Mouse (Mus musculus) erythroid progenitor cell, adult 5-6 weeks (primary cell): ENCODE measurements around the gene Polr2i. TPM values are rescaled to one million over a fixed set of nuclear protein-coding genes. Genes with fewer than 3 reads are reported as not detected.

Experiments used
- ATAC-seq: replicated peaks from 2 replicates; pipeline ENCODE4 v1.8.0; 2016; ENCODE audit warnings: moderate number of reproducible peaks, mild to moderate bottlenecking, moderate TSS enrichment, inconsistent platforms; ENCODE audit not compliant: poor library complexity, low FRiP score, severe bottlenecking
- total RNA-seq, 2 experiments: library from RNA; stranded (forward) in 1 of 2; stranded (reverse) in 1 of 2; fragments of 150-400 nt in 1 of 2; fragments of 186-747, 209-891 nt in 1 of 2; gene quantifications; 2 replicates each; pipeline versions ENCODE4 v1.2.3 to v1.2.4; 2015 to 2017; ENCODE audit warnings: low replicate concordance in 2 of 2

The Polr2i gene
- total RNA-seq, 2 experiments from 2014 or later = 0.76 to 18.4 TPM

- no peak for ATAC-seq
Observed at GRCm38 (mm10) chr7:30251956-30252954, 20.5 kb downstream of the Polr2i start.

GRCm38 (mm10) chr7:30265041-30265440 is 33.3 kb downstream of the Polr2i start:
- ATAC-seq = no peak

GRCm38 (mm10) chr7:30265531-30265930 is 33.8 kb downstream of the Polr2i start:
- no peak for ATAC-seq

DNA sequence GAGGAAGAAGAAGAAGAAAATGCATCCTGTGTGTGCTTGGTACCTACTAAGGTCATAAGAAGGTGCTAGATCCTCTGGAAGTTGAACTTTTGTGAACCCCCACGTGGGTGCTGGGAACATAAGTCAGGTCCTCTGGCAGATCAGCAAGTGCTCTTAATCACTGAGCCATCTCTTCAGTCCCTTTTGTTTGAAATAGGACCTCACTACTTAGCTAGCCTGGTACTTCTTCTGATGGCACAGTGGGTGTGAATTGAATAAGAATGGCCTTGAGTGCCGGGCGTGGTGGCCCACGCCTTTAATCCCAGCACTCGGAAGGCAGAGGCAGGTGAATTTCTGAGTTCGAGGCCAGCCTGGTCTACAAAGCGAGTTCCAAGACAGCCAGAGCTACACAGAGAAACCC is 34.2 kb downstream of the Polr2i start:
- no peak for ATAC-seq

DNA sequence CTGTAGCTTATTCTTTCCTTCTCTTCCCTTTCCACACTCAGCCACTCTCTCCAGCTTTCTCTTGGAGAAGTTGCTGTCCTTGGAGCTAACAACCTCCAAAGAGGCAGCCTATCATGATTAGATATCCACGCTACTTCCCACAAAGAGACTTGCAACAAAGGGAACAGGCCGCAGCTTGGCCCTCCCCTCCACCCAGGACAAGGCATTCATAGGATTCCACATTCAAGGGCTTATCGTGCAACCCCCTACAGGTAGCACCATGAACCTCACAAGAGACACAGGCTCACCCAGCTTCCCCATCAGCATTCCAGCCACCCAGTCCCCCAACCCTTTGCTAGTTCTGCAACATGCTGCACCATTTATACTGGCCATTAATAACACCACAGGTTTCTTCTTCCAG is 35.0 kb downstream of the Polr2i start:
- ATAC-seq = no peak

DNA sequence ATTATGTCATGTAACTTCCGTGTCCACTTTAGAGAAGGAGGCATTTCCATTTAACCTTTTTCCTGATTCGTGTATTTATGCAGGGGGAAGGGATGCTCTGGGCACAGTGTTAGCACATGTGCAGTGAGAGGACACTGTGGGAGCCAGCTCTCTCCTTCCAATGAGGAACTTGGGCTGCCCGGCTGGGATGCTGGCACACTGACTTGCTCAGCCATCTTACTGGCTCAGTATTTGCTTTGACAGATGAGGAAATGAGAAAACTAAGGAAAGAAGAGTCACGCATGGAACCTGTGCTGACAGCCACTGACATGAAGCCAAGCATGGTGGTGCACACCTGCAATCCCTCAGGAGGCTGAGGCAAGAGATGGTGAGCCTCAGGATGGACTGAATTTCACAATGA is 37.9 kb downstream of the Polr2i start:
- no peak for ATAC-seq

DNA sequence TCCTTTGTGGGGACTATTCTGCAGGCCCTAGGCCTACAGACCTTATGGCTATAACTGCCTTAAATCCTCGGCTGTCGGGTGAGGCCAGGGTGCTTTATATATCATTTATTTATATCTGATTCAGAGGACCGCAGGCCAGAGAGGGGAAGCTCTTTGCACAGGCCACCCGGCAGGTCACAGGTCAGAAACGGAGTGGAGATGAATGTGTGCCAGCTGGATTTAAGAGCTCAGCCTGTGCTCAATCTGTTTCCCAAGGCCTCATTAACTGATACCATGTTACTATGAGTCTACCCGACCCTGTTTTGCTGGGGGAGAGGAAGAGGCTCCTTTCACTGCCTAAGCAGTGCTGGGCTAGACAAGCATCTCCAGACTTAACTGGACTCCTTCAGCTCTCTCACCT is 42.6 kb downstream of the Polr2i start:
- no peak for ATAC-seq

DNA sequence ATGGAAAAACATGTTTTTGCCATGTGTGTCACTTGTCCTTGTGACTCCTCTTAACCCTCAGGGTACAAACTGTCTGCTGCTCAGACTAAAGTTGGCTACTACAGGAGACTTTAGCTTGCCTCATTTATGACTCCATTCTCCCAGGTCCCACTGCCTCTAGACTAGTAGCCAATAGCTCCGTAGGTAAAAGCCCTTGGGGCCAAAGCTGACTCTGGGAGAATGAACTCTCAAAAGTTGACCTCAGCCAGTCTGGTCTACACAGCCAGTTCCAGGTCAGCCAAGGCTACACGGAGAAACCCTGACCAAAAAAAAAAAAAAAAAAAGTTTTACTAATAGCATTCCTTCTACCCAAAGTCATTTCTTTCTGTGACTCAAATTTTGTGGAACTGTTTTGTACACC is 47.2 kb downstream of the Polr2i start:
- ATAC-seq = no peak

DNA sequence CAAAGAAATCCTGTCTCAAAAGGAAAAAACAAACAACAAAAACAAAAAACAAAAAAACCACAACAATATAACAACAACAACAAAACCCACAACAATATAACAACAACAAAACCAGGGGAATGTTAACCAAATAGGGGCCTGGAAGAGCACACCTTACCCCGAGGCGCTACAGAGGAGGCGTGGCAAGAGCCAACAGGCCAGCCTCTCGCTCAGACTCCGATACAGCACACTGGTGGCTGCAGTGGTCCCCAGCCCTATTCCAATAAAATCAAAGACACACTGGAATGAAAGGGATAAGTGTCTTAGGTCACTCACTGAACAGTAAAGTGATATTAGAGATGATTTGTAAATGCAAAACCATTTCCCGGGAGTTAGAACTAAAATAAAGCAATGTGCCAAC is 47.8 kb downstream of the Polr2i start:
- peak; percentile 70 for ATAC-seq

GRCm38 (mm10) chr7:30279951-30280669 is 48.4 kb downstream of the Polr2i start, which contains the start of the genes Thap8 and Wdr62:
Gene Thap8 (plus strand): TSS chr7:30280094.
Gene Wdr62 (minus strand): TSS chr7:30280419.
- peak; percentile 92 for ATAC-seq

- peak; percentile 62 for ATAC-seq
Observed at GRCm38 (mm10) chr7:30280670-30281138, 49.0 kb downstream of the Polr2i start.

DNA sequence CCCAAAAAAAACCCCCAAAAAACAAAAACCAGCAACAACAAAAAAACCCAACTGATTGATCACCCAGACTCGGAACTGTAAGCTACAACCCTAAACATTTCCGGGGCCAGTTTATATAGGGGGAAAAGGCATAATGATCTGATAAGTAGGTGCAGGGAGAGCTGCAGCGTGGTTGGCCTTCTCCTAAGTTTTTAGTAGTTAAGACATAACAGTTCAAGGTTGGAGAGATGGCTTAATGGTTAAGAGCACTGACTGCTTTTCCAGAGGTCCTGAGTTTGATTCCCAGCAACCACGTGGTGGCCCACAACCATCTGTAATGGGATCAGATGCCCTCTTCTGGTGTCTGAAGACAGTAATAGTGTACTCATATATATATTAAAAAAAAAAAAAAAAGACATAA is 49.8 kb downstream of the Polr2i start:
- ATAC-seq = no peak

GRCm38 (mm10) chr7:30282740-30283139 is 51.0 kb downstream of the Polr2i start:
- ATAC-seq = no peak

Other genes starting within 250 kb of the Polr2i start
- 2.5 and 5.4 TPM in 2 replicates for gene Zfp568, start 248.0 kb upstream of the Polr2i start, total RNA-seq (2015; ENCODE audit: low replicate concordance)
- gene Zfp568, start 248.0 kb upstream of the Polr2i start, total RNA-seq (2017; ENCODE audit: low replicate concordance) = 4.1 and 4.2 TPM in 2 replicates
- 1.1 TPM in 1 of 2 replicates, not detected in the other for gene Zfp14, start 180.6 kb upstream of the Polr2i start, total RNA-seq (2015; ENCODE audit: low replicate concordance)
- gene Zfp14, start 180.6 kb upstream of the Polr2i start, total RNA-seq (2017; ENCODE audit: low replicate concordance) = 0.39 TPM in 1 of 2 replicates, not detected in the other
- 0.84 and 4.0 TPM in 2 replicates for gene Zfp82, start 159.0 kb upstream of the Polr2i start, total RNA-seq (2015; ENCODE audit: low replicate concordance)
- gene Zfp82, start 159.0 kb upstream of the Polr2i start, total RNA-seq (2017; ENCODE audit: low replicate concordance) = 0.64 and 2.4 TPM in 2 replicates
- gene Gm26920, start 141.5 kb upstream of the Polr2i start, total RNA-seq (2015; ENCODE audit: low replicate concordance) = not detected in 2 replicates
- gene Gm26920, start 141.5 kb upstream of the Polr2i start, total RNA-seq (2017; ENCODE audit: low replicate concordance) = not detected in 2 replicates
- 2.1 and 2.5 TPM in 2 replicates for gene Zfp566, start 141.4 kb upstream of the Polr2i start, total RNA-seq (2015; ENCODE audit: low replicate concordance)
- gene Zfp566, start 141.4 kb upstream of the Polr2i start, total RNA-seq (2017; ENCODE audit: low replicate concordance) = not detected in 2 replicates
- gene Zfp260, start 137.2 kb upstream of the Polr2i start, total RNA-seq (2015; ENCODE audit: low replicate concordance) = 16.2 and 26.8 TPM in 2 replicates
- 2.7 and 3.0 TPM in 2 replicates for gene Zfp260, start 137.2 kb upstream of the Polr2i start, total RNA-seq (2017; ENCODE audit: low replicate concordance)
- 5.4 and 7.9 TPM in 2 replicates for gene Zfp382, start 110.0 kb upstream of the Polr2i start, total RNA-seq (2015; ENCODE audit: low replicate concordance)
- 4.0 and 6.0 TPM in 2 replicates for gene Zfp382, start 110.0 kb upstream of the Polr2i start, total RNA-seq (2017; ENCODE audit: low replicate concordance)
- gene Zfp146, start 62.2 kb upstream of the Polr2i start, total RNA-seq (2015; ENCODE audit: low replicate concordance) = 21.3 and 48.2 TPM in 2 replicates
- gene Zfp146, start 62.2 kb upstream of the Polr2i start, total RNA-seq (2017; ENCODE audit: low replicate concordance) = 33.2 and 35.6 TPM in 2 replicates
- gene Cox7a1, start 47.8 kb upstream of the Polr2i start, total RNA-seq (2015; ENCODE audit: low replicate concordance) = not detected in 2 replicates
- gene Cox7a1, start 47.8 kb upstream of the Polr2i start, total RNA-seq (2017; ENCODE audit: low replicate concordance) = not detected in 2 replicates
- gene Capns1, start 33.1 kb upstream of the Polr2i start, total RNA-seq (2015; ENCODE audit: low replicate concordance) = 161 and 183 TPM in 2 replicates
- gene Capns1, start 33.1 kb upstream of the Polr2i start, total RNA-seq (2017; ENCODE audit: low replicate concordance) = 48.6 and 66.3 TPM in 2 replicates
- gene Tbcb, start 324 bp downstream of the Polr2i start, total RNA-seq (2015; ENCODE audit: low replicate concordance) = 10.9 and 33.9 TPM in 2 replicates
- gene Tbcb, start 324 bp downstream of the Polr2i start, total RNA-seq (2017; ENCODE audit: low replicate concordance) = 15.0 and 29.7 TPM in 2 replicates
- not detected in 2 replicates for gene Ovol3, start 3.8 kb downstream of the Polr2i start, total RNA-seq (2015; ENCODE audit: low replicate concordance)
- not detected in 2 replicates for gene Ovol3, start 3.8 kb downstream of the Polr2i start, total RNA-seq (2017; ENCODE audit: low replicate concordance)
- gene Thap8, start 48.1 kb downstream of the Polr2i start, total RNA-seq (2015; ENCODE audit: low replicate concordance) = not detected in 2 replicates
- gene Thap8, start 48.1 kb downstream of the Polr2i start, total RNA-seq (2017; ENCODE audit: low replicate concordance) = not detected in 2 replicates
- 42.8 and 71.4 TPM in 2 replicates for gene Wdr62, start 48.5 kb downstream of the Polr2i start, total RNA-seq (2015; ENCODE audit: low replicate concordance)
- gene Wdr62, start 48.5 kb downstream of the Polr2i start, total RNA-seq (2017; ENCODE audit: low replicate concordance) = 26.2 and 31.1 TPM in 2 replicates
- not detected in 2 replicates for gene Clip3, start 59.8 kb downstream of the Polr2i start, total RNA-seq (2015; ENCODE audit: low replicate concordance)
- not detected in 2 replicates for gene Clip3, start 59.8 kb downstream of the Polr2i start, total RNA-seq (2017; ENCODE audit: low replicate concordance)
- gene Alkbh6, start 76.8 kb downstream of the Polr2i start, total RNA-seq (2015; ENCODE audit: low replicate concordance) = 2.5 and 11.3 TPM in 2 replicates
- 4.2 TPM in 1 of 2 replicates, not detected in the other for gene Alkbh6, start 76.8 kb downstream of the Polr2i start, total RNA-seq (2017; ENCODE audit: low replicate concordance)
- gene Syne4, start 82.9 kb downstream of the Polr2i start, total RNA-seq (2015; ENCODE audit: low replicate concordance) = not detected in 2 replicates
- not detected in 2 replicates for gene Syne4, start 82.9 kb downstream of the Polr2i start, total RNA-seq (2017; ENCODE audit: low replicate concordance)
- gene E130208F15Rik, start 89.8 kb downstream of the Polr2i start, total RNA-seq (2015; ENCODE audit: low replicate concordance) = not detected in 2 replicates
- gene E130208F15Rik, start 89.8 kb downstream of the Polr2i start, total RNA-seq (2017; ENCODE audit: low replicate concordance) = 0.39 TPM in 1 of 2 replicates, not detected in the other
- 2.5 TPM in 1 of 2 replicates, not detected in the other for gene Sdhaf1, start 91.9 kb downstream of the Polr2i start, total RNA-seq (2015; ENCODE audit: low replicate concordance)
- 0.45 and 0.64 TPM in 2 replicates for gene Sdhaf1, start 91.9 kb downstream of the Polr2i start, total RNA-seq (2017; ENCODE audit: low replicate concordance)
- gene Lrfn3, start 130.8 kb downstream of the Polr2i start, total RNA-seq (2015; ENCODE audit: low replicate concordance) = not detected in 2 replicates
- not detected in 2 replicates for gene Lrfn3, start 130.8 kb downstream of the Polr2i start, total RNA-seq (2017; ENCODE audit: low replicate concordance)
- 243 and 282 TPM in 2 replicates for gene Tyrobp, start 181.8 kb downstream of the Polr2i start, total RNA-seq (2015; ENCODE audit: low replicate concordance)
- 60.1 and 77.1 TPM in 2 replicates for gene Tyrobp, start 181.8 kb downstream of the Polr2i start, total RNA-seq (2017; ENCODE audit: low replicate concordance)
- gene Hcst, start 187.9 kb downstream of the Polr2i start, total RNA-seq (2015; ENCODE audit: low replicate concordance) = 3.6 and 18.0 TPM in 2 replicates
- gene Hcst, start 187.9 kb downstream of the Polr2i start, total RNA-seq (2017; ENCODE audit: low replicate concordance) = 4.1 TPM in 1 of 2 replicates, not detected in the other
- gene Nfkbid, start 189.8 kb downstream of the Polr2i start, total RNA-seq (2015; ENCODE audit: low replicate concordance) = 7.2 and 20.1 TPM in 2 replicates
- gene Nfkbid, start 189.8 kb downstream of the Polr2i start, total RNA-seq (2017; ENCODE audit: low replicate concordance) = 2.6 and 4.1 TPM in 2 replicates
- gene Aplp1, start 213.6 kb downstream of the Polr2i start, total RNA-seq (2015; ENCODE audit: low replicate concordance) = not detected in 2 replicates
- gene Aplp1, start 213.6 kb downstream of the Polr2i start, total RNA-seq (2017; ENCODE audit: low replicate concordance) = not detected in 2 replicates
- not detected in 2 replicates for gene Kirrel2, start 225.7 kb downstream of the Polr2i start, total RNA-seq (2015; ENCODE audit: low replicate concordance)
- gene Kirrel2, start 225.7 kb downstream of the Polr2i start, total RNA-seq (2017; ENCODE audit: low replicate concordance) = not detected in 2 replicates
- gene Nphs1, start 226.4 kb downstream of the Polr2i start, total RNA-seq (2015; ENCODE audit: low replicate concordance) = not detected in 2 replicates
- gene Nphs1, start 226.4 kb downstream of the Polr2i start, total RNA-seq (2017; ENCODE audit: low replicate concordance) = 1.2 TPM in 1 of 2 replicates, not detected in the other